Mouse (Mus musculus) cerebellum, postnatal 4 days (tissue): ENCODE results near the gene Aipl1.
"Not testable (repeated sequence)": the region's sequence is repeated elsewhere in the genome, so short reads cannot be mapped to it uniquely, and the experiment has no call there.

Source experiments
- DNase-seq, 2 experiments: peaks; one replicate each; pipeline ENCODE4 v3.0.0; 2022; ENCODE audit warnings: low spot score in 2 of 2, mixed read lengths in 1 of 2

The Aipl1 gene

DNA sequence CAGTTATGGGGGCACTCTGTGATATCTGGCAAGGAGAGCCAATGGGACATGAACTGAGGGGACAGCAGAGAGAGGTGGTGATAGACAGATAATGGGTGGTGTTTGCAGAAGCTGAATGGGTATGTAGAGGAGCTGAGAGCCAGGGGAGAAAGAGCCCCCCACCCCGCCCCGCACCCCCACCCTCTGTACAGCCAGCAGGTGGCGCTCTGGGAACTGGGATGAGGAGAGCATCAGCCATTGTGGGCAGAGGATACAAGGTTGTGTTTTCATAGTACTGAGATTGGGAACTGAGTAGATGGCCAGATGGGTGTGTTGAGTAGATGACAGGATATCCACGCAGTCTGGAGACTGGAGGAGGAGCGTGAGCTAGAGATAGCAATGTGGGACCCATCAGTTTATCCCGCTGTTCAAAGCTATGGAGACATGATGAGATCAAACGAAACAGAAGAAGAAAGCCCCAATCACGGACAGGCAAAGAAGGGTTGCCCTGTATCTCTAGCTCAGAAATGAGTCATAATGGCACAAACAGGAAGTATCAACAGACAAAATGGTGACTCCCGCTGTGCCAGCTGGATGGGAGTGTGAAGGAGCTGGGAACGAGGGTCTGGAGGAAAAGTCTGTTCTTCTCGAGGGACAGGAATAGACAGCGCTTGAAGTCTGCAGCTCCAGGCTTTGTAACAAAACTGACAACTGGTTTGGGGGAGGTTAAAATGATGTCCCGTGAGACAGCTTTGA lies 20.6 kb downstream of the Aipl1 start:
- no peak for DNase-seq

DNA sequence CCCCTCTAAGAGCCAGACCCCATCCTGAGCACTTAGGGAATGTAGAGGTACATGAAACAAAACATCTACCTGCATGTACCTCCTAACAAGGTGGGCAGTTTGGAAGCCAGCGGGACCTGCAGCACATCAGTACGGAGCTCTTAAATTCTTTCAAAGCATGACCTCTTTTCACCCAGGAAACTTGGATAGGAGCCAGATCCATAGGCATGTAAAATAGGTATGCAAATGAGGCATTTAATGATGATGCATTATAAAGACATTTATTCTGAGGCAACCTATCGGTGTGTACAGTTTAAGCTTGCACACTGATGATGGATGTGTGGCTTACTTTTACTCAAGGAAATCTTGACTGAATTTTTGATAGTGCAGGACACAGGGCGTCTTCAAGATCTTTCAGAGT lies 22.6 kb downstream of the Aipl1 start:
- DNase-seq, result no peak

DNA sequence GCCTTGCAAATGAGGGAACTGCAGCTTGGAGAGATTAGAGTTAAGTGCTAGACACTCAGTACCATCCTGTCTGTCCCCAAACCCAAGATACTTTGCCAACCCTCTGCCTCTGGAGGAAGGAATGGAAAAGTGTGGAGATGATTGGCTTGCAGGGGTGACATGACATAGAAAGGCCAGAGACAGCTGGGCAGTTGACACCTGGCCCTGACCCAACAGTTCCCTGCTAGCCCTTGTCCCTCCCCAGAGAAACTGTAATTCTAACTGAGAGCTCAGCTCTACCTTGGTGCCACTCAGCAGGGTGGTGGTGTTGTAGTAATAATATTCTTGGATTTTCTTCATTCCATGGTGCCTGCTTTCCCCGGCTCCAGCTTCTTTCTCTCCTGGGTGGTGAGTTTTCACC lies 25.4 kb downstream of the Aipl1 start:
- no peak for DNase-seq

DNA sequence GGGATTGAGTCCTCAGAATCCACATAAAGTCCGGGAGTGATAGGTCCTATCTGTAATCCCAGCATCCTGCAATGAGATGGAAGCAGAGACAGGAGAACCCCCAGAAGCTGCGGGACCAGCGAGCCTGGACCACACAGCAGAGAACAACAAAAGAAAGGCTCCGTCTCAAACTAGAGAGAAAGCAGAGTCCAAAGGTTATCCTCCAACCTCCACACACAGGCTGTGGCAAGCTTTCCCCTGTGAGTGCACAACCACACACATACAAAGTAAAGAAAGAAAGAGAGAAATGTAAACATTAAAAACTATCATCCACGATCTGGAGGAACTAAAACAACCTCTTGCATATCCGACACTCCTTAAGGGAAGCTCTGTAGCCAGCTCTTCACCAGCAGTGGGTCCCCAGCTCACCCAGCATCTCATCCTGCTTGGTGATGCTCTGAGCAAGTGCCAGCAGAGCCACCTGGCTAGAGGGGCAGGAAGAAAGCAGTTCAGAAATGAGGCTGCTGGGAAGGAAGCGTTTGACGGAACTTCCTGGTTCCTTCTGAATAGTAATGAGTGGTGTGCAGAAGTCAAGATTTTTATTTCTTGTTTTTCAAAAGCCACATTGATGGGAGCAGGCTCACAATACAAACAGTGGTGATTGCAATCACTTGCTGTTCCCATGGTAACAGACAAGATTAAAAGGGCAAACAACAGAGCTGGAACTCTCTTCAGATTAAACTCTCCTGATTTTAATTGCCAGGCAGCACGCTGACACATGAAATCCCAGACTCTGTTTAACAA lies 26.2 kb downstream of the Aipl1 start:
- DNase-seq, result no peak

DNA sequence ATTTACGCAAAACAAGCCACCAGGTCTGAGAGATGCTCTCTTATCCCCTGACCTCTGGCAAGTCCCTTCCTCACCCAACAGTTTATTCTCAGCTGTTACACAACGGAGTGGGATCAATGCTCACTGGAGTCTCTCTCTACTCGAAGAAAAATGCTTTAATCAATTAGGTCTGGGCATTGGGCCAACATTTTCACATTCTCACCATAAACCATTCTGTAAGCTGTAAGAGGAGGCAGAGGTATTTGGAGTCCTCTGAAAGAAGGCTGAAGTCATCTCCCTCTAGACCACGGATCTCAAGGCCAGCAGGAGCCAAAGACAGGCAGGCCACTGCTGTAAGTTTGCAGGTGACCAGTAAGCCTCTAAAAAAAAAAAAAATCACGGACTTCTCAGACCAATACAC lies 26.9 kb downstream of the Aipl1 start:
- no peak for DNase-seq

DNA sequence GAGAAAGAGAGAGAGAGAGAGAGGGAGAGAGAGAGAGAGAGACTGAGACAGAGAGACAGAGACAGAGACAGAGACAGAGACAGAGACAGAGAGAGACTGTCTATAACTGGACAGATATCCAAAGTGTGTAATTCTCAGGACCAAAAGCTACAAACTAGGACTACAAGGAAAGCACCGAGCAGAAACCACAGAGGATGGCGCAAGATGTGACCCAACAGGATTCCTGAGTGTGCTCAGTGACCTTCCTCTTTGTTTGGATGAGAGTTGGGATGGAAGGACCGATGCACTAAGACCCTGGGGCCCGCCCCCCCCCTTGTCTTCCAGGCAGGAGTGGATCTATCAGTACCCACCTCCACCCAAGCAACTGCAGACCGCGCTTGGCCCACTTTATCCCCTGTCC lies 31.8 kb downstream of the Aipl1 start:
- no peak for DNase-seq

DNA sequence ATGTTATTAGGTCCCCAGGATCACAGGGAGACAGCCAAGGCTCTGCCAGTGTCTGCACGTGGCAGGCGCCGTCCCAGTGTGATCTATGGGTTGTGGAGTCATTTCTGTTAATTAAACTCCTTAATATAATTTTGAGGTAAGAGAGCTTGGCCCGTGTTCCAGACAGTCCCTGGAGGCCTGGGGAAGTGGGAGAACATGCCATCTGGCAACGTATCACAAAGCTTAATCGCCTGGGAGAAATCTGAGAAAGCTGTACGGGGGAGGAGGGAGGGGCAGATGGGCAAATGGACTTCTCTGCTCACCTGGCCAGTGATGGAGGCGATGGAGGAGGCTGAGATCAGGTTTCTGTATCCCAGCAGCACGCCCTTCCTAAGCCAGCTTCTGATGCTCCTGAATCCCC lies 34.1 kb downstream of the Aipl1 start:
- DNase-seq, result no peak

DNA sequence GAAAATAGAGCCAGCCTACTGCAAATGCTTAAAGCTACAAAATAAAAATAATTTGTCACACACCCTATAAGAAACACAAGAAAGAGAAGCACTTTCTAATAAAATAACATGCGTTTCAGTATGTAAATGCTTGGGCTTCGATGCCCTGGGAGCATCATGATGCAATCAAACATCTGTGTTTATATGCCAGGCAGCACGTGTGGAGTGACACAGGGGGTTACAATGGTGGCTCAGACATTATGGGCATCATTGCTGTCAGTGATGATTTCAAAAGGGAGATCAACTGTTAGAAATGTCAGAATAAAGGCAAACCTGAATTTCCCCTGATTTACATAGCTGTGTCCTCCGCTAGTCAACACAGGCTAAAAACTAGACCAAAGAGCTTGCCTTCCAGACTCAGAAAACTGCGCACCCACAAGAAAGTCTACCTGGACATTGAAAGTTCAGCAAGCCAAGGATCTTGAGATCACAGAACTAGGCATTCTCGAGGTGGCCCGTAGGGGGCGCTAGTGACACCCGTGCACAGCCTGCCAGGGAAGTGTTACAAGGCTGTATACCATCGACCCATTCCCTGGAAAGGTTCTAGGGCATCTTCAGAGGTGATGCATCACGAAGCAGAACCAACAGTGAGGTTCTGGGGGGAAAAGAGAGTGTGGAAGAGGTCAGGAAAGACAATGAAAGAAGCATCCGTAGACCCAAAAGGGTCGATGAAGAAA lies 35.0 kb downstream of the Aipl1 start:
- DNase-seq, result peak in 1 of 2 experiments; percentile 43

DNA sequence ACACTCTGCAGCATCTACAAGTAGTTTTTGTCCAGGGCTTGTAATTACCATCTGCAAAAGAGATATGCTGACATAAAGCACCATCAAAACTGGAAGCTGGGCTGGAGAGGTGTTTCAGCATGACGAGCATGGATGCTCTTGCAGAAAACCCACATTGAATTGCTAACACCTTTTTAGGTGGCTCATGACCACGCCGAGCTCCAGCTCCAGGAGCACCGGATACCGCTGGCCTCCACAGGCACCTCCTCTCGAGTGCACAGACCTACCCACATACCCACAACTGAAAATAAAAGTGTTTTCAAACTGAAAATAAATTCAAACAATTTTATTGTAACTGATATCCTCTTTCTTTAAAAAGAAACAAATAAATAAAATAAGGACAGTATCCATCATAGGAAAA lies 37.1 kb downstream of the Aipl1 start:
- no peak for DNase-seq

DNA sequence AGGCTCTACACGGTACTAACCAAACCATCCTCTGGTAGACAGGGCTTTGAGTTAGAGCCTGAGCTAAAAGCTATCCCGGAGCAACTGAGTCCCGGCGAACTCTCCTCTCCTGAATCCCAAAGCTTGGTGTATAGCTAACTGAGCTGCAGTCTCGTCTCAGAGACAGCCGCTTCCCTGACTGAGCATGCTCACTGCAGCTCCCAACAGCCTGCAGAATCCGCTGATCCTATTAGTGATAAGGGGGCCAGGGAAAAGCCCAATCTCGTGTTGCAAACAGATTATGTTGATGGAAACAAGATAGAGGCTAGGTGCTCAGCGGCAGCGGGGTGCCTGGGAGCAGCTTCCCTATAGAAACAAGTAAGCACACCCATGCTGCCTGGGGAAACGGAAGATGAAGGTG lies 40.5 kb downstream of the Aipl1 start:
- no peak for DNase-seq

DNA sequence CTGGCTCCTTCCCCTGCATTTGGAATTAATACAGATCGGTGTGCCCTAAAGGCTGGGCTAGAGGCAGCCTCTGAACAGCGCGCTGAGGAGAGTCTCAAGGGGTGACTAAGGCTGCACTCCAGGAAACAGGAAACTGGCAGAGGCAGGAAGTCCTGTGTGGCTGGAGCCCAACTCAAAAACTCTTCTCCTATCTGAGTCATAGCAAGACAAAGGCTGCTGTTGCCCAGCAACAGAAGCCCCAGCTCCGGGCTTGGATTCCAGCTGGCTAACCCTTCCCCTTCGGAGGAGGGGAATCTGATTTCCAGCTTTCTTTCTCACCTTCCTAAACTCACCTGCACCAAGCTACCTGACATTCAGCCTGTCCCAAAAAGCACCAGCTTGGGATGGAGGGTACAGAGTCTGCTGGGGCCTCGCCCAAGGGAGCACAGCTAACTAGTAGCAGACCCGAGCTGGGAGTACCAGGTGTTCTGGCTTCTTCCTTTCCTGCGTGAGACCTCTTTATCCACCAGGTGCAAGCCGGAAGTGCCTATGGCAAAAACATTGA lies 41.3 kb downstream of the Aipl1 start:
- DNase-seq, result peak in 1 of 2 experiments; percentile 21

DNA sequence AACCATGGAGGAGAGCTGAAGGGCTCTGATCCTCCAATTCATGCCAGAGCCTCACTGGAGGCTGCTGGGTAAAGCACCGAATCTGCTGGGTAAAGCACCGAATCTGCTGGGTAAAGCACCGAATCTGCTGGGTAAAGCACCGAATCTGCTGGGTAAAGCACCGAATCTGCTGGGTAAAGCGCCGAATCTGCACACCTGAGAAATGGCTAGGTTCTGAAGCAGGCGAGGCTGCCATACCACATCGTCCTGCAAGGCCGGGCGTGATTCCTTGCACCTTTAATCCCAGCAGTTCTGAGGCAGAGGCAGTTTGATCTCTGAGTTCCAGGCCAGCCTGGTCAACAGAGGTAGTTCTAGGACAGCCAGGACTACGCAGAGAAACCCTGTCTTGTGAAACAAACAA lies 44.9 kb downstream of the Aipl1 start:
- no peak for DNase-seq

DNA sequence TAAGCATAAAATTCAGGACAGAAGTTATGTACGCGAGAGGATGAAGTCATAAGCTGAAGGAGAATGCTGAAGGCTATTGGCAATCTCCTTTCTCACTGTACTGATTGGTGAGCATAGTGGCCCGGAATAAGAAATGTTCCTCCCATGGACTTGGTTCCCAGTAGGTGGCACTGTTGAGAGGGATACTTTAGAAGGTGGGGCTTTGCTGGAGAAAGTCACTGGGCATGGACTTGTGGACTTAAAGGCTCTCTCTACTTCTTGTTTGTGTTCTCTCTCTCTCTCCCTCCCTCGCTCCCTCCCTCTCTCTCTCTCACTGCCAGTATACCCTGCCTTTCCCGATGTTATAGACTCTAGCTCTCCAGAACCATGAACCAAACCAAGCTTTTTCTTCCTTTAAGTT lies 45.8 kb downstream of the Aipl1 start:
- DNase-seq, result peak in 1 of 2 experiments; percentile 24

DNA sequence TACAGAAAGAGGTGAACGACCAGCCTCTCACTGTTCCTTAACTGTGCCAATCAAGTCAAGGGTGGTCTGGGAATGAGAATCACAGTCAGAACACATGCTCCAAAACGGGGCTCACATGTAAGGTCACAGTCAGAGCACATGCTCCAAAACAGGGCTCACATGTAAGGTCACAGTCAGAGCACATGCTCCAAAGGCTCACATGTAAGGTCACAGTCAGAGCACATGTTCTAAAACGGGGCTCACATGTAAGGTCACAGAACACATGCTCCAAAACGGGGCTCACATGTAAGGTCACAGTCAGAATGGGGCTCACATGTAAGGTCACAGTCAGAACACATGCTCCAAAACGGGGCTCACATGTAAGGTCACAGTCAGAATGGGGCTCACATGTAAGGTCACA lies 47.9 kb downstream of the Aipl1 start:
- not testable (repeated sequence) for DNase-seq

DNA sequence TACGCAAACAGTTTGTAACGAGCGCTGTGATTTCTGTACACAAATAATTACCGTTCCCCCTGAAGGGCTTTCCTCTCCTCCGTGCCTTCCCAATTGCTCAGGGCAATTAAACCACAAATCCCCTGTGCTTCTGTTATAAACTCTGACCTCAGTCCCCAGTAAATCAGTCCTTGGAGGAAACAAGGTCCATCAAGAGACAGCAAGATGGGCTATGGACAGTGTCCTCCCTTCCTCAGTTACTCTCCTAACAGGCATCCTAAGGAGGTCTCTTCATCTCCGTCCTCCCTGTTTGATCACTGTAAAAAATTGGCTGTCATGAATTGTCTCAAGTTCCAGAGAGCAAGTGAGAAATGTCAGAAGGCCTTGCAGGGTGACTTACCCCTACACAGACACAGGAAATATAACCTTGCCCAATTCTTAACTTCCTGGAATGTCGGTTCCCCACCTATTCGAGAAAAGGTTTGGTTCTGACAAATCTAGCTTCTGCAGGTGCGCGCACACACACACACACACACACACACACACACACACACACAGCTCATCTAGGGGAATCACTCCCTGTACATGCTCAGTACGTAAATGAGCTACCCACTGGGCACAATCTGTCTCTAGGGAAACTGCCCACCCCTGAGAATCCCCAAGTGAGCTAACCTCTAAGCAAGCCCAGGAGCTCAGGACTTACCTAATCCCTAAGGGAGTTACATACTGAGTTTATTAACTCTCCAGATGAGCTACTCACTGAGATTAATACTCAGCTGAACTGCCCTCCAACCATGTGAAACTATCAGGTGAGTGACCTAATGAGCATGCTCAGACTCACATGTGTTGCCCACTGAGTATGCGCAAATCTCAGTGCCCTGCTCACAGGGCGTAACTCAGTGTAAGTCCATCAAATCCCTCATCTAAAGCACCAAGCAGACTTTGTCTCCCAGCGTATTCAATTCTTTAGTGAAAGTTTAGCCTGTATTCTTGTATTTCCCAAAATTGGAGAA lies 49.9 kb downstream of the Aipl1 start:
- no peak for DNase-seq

DNA sequence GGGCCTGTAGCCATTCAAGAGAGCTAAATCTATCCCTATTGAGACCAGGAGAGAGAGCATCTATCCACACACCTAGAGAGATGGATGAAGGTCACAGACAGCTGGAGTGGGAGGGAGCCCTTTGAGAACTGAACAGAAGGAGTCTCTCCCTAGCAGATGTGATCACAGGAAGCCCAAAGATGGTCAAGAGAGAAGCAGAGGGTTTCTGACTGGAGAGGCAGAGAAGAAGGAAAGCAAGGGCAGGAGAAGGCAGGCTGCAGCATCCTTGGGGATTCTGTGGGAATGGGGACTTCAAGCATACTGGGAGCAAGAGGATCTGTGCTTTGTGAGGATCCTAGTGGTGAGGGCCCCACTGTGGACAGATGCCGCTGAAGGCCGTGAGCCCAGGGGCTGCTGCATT lies 51.5 kb downstream of the Aipl1 start:
- no peak for DNase-seq

DNA sequence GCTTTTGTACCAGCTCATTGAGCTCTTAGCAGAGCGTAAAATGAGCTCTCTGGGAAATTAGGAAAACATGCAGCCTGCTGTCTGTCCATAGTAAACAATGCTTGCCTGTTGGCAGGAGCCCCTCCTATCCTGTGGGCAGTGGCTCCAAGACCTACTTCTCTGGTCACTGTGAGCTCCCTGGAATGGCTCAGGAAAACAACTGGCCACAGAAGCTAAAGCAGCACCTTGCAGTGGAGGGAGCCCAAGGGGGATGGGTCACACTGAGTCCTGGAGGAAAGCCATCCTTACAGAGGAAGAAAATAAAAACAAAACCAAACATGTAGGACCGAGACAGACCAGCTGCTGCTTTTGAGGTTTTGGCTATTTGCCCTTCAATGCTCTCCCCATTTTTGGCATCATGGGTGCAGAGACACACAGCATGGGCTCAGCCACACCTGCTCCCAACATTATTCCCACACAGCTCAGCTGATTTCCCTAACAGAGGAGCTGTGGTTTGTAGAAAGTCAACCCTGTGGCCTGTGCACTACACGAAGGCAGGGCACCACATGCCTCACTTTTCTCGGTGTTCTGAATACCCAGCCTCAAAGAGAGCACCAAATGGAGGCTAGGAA lies 52.1 kb downstream of the Aipl1 start:
- peak in 1 of 2 experiments; percentile 22 for DNase-seq

DNA sequence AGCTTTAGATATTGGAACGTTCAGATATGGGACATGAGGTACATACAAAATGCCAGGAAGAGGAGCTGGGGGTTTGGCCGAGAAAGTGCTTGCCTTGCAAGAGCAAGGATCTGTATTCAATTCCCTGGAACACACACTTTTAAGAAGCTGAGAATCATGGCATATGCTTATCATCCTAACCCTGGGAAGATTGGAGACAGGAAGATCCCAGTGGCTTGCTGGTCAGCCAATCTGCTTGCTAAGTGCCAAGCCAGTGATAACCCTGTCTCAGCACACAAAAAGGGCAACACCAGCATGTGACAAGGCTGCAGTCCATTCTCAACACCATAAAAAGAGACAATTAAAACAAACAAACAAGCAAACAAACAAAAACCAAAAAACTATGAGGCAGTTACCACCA lies 53.2 kb downstream of the Aipl1 start:
- DNase-seq, result no peak
